Mouse (Mus musculus) layer of hippocampus, adult 18-20 months (tissue): ENCODE data around the gene Shank1. TPM values are rescaled to one million over a fixed set of nuclear protein-coding genes. Genes with fewer than 3 reads are reported as not detected.

Experiments
- total RNA-seq, 2 experiments: library from RNA; stranded (reverse); gene quantifications; 2 replicates each; pipeline ENCODE4 v1.2.3; 2021

Gene Shank1
- total RNA-seq, 2 experiments from 2014 or later: 626 to 653 TPM

Other genes with a start within 250 kb of the Shank1 start
- not detected for gene Klk1b21, start 207.9 kb upstream of the Shank1 start, total RNA-seq
- not detected for gene Klk1b22, start 197.6 kb upstream of the Shank1 start, total RNA-seq
- not detected for gene Klk1b16, start 173.5 kb upstream of the Shank1 start, total RNA-seq
- gene Klk1b24, start 122.0 kb upstream of the Shank1 start, total RNA-seq: not detected
- gene Klk1b3, start 112.1 kb upstream of the Shank1 start, total RNA-seq: not detected
- not detected for gene Klk1b4, start 102.8 kb upstream of the Shank1 start, total RNA-seq
- gene Klk1b5, start 94.3 kb upstream of the Shank1 start, total RNA-seq: not detected
- not detected for gene Klk1, start 84.9 kb upstream of the Shank1 start, total RNA-seq
- not detected for gene Gm36864, start 74.1 kb upstream of the Shank1 start, total RNA-seq
- gene 1700028J19Rik, start 63.6 kb upstream of the Shank1 start, total RNA-seq: under 1 TPM; 0.62 to 0.84 TPM
- gene 2410002F23Rik, start 63.5 kb upstream of the Shank1 start, total RNA-seq: 10 to 100 TPM; 78.3 to 89.3 TPM
- not detected for gene Acp4, start 52.9 kb upstream of the Shank1 start, total RNA-seq
- not detected for gene Gm15517, start 48.8 kb upstream of the Shank1 start, total RNA-seq
- gene Clec11a, start 3.4 kb upstream of the Shank1 start, total RNA-seq: 1 to 10 TPM; 3.3 to 3.6 TPM
- 10 to 100 TPM; 85.4 to 87.4 TPM for gene Syt3, start 73.8 kb downstream of the Shank1 start, total RNA-seq
- 1 to 10 TPM; 2.1 to 4.5 TPM for gene 1700008O03Rik, start 75.6 kb downstream of the Shank1 start, total RNA-seq
- 100 to 1,000 TPM; 336 to 349 TPM for gene Lrrc4b, start 118.8 kb downstream of the Shank1 start, total RNA-seq
- 10 to 100 TPM; 13.0 TPM for gene Aspdh, start 155.1 kb downstream of the Shank1 start, total RNA-seq
- gene Josd2, start 157.7 kb downstream of the Shank1 start, total RNA-seq: 100 to 1,000 TPM in 1 of 2 experiments, 10 to 100 TPM in 1; 86.1 to 100 TPM
- gene Emc10, start 186.3 kb downstream of the Shank1 start, total RNA-seq: 100 to 1,000 TPM; 235 to 245 TPM
- gene Fam71e1, start 186.3 kb downstream of the Shank1 start, total RNA-seq: 10 to 100 TPM; 16.2 to 17.6 TPM
- under 1 TPM; 0.27 to 0.28 TPM for gene Mybpc2, start 214.4 kb downstream of the Shank1 start, total RNA-seq
- gene Spib, start 221.8 kb downstream of the Shank1 start, total RNA-seq: not detected
- gene Pold1, start 238.6 kb downstream of the Shank1 start, total RNA-seq: 10 to 100 TPM in 1 of 2 experiments, 1 to 10 TPM in 1; 9.4 to 13.2 TPM
- gene Nr1h2, start 243.7 kb downstream of the Shank1 start, total RNA-seq: 10 to 100 TPM; 64.9 to 68.5 TPM